Mouse (Mus musculus): ENCODE measurements around the gene Thada.

GRCm38 (mm10) chr17:84401796-84402195 is 64.2 kb downstream of the Thada start:
- TF ChIP-seq CTCF (IDR thresholded peaks at IDR 0.05), result no peak
- no peak for TF ChIP-seq EP300 (IDR thresholded peaks at IDR 0.05)
